Mouse (Mus musculus) cortical plate, adult 2 months (tissue): Measurements from ENCODE around the gene Arl14.

Experiments used
- CTCF ChIP-seq: fragments of 200-500 bp; IDR thresholded peaks from 2 replicates; pipeline ENCODE4 v1.5.1; 2011; ENCODE audit warnings: mild to moderate bottlenecking, control low read depth, low read length; ENCODE audit not compliant: insufficient read depth; ENCODE audit errors: extremely low read depth
- POLR2A ChIP-seq: fragments of 200-500 bp; IDR thresholded peaks from 2 replicates; pipeline ENCODE4 v1.6.1; 2011; ENCODE audit warnings: mild to moderate bottlenecking, low read length, control low read depth; ENCODE audit not compliant: insufficient read depth; ENCODE audit errors: extremely low read depth

GRCm38 (mm10) chr3:69201206-69201605 lies 21.0 kb upstream of the Arl14 start:
- TF ChIP-seq CTCF (no peak), POLR2A (no peak)
